Mouse (Mus musculus) ES-E14 (cell line): ENCODE results near the gene Kctd20.

ENCODE experiments used
- CHD2 ChIP-seq: IDR thresholded peaks from 2 replicates; pipeline ENCODE4 v1.6.1; 2014; ENCODE audit warnings: mild to moderate bottlenecking, low read depth, low read length, inconsistent platforms
- HCFC1 ChIP-seq: IDR thresholded peaks from 2 replicates; pipeline ENCODE4 v1.6.1; 2012; ENCODE audit warnings: low read length, inconsistent platforms, borderline replicate concordance; ENCODE audit not compliant: insufficient read depth

DNA sequence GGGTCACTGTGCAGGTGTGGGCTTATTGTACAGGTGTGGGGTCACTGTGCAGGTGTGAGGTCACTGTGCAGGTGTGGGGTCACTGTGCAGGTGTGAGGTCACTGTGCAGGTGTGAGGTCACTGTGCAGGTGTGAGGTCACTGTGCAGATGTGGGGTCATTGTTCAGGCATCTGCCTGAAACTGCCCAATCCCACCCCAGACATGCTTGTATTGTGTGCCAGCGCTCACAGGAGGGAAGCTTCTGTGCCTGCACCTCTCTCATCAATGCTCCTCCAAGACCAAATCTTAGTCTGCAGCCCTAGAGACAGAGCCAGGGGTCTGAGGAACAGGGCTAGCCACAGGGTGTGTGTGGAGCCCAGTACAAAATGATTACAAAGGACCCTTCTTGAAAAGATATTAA, 35.2 kb upstream of the Kctd20 start:
- TF ChIP-seq HCFC1: no peak
- no peak for TF ChIP-seq CHD2
